Mouse (Mus musculus) mesoderm, embryonic 11.5 days (tissue): ENCODE measurements at regions not wholly inside any gene's neighbourhood (a gene's known extent, or its start where the extent isn't known, plus 50 kb on each side); places are given as distances from the start of the nearest gene placed in this dataset.

ENCODE experiments used
- DNase-seq: peaks from one replicate; pipeline ENCODE4 v3.0.0-alpha.2; 2012; ENCODE audit warnings: low read depth, low spot score

GRCm38 (mm10) chr17:79164874-79165553 is 113.3 kb downstream of the Qpct start:
- DNase-seq, result no peak

- no peak for DNase-seq
These were observed 112.3 kb downstream of the Qpct start for GRCm38 (mm10) chr17:79163983-79164382.

- no peak for DNase-seq
These were observed 102.4 kb downstream of the Qpct start for GRCm38 (mm10) chr17:79154138-79154537.

- DNase-seq, result no peak
These were observed 101.1 kb downstream of the Qpct start for GRCm38 (mm10) chr17:79152823-79153222.

GRCm38 (mm10) chr17:79147883-79148282 is 96.2 kb downstream of the Qpct start:
- DNase-seq, result no peak

GRCm38 (mm10) chr17:79144913-79145625 is 93.4 kb downstream of the Qpct start:
- no peak for DNase-seq

GRCm38 (mm10) chr17:79143031-79143430 is 91.3 kb downstream of the Qpct start:
- DNase-seq, result no peak
